Mouse (Mus musculus): Measurements from ENCODE around the gene Mettl8.

DNA sequence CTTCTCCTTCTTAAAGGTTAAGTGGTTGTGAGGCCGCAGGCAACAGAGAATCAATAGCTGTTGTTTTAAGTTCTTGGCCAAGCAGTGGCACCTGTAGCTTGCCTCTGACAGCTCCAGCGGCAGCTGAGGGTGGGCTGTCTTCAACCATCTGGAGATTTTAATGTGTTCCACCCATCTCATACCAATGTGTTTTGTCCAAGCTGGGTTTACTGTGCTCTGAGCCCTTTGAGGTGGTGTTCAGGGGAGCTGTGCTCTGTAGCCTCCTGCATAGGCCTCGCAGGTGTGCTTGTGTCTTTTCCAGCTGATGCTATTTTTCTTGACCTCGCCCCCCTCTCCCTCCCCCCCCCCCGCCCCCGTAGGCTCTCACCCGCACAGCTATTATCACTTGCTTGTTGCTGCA, 96.8 kb downstream of the Mettl8 start:
- TF ChIP-seq CTCF (IDR thresholded peaks at IDR 0.05; ENCODE audit: low read depth, low read length) (no peak), GATA2 (IDR thresholded peaks at IDR 0.05; ENCODE audit: borderline replicate concordance, low read depth, low read length) (no peak), TAL1 (conservative IDR thresholded peaks at IDR 0.05; ENCODE audit: low read depth, low read length) (no peak), POLR2AphosphoS5 (IDR thresholded peaks at IDR 0.05; ENCODE audit: insufficient replicate concordance, low read depth, low read length) (no peak)

Measured in G1E (cell line).